Mouse (Mus musculus): ENCODE measurements at regions not wholly inside any gene's neighbourhood (a gene's known extent, or its start where the extent isn't known, plus 50 kb on each side); places are given as distances from the start of the nearest gene placed in this dataset.

GRCm38 (mm10) chr12:17601245-17602023 lies 56.8 kb downstream of the Odc1 start:
- no peak for ATAC-seq

GRCm38 (mm10) chr12:17603576-17603975 lies 59.0 kb downstream of the Odc1 start:
- no peak for ATAC-seq

- peak; percentile 28 for ATAC-seq
Observed at GRCm38 (mm10) chr12:17610384-17610783, 65.8 kb downstream of the Odc1 start.

- no peak for ATAC-seq
Observed at GRCm38 (mm10) chr12:17611988-17612387, 67.4 kb downstream of the Odc1 start.

GRCm38 (mm10) chr12:17618300-17618699 lies 72.4 kb upstream of the Hpcal1 start:
- ATAC-seq: no peak

GRCm38 (mm10) chr12:17620226-17620625 lies 70.4 kb upstream of the Hpcal1 start:
- no peak for ATAC-seq

- no peak for ATAC-seq
Observed at GRCm38 (mm10) chr12:17621487-17621888, 69.2 kb upstream of the Hpcal1 start.

GRCm38 (mm10) chr12:17622509-17623005 lies 68.1 kb upstream of the Hpcal1 start:
- no peak for ATAC-seq

GRCm38 (mm10) chr12:17626043-17626442 lies 64.6 kb upstream of the Hpcal1 start:
- ATAC-seq: no peak

GRCm38 (mm10) chr12:17631161-17631560 lies 59.5 kb upstream of the Hpcal1 start:
- ATAC-seq: no peak

- no peak for ATAC-seq
Observed at GRCm38 (mm10) chr12:17636146-17636545, 54.5 kb upstream of the Hpcal1 start.

GRCm38 (mm10) chr12:17636590-17636989 lies 54.1 kb upstream of the Hpcal1 start:
- no peak for ATAC-seq
